10 mouse cellular contexts compared by ENCODE assay signal in genomic region chr9:4536514-4537150, GRCm38 (mm10).
DNase-seq lines count a peak whose midpoint lies in the region; ATAC-seq and TF ChIP-seq lines count a peak whose summit lies in the region.
"Had no signal": no experiment of that assay in that cellular context is flagged by ENCODE, and none has a peak within 500 bp of the region (broad histone marks: within the 10 kb centered on the region; RNA-seq: fewer than 3 reads in every experiment).

No protein-coding gene starts in this region.

- H3K4me1 ChIP-seq in intestine, postnatal 0 days (replicated peaks; ENCODE audit: control insufficient read depth, insufficient read depth, low read length): no peaks in the 10 kb centered on the region
- H3K4me1 ChIP-seq in intestine, embryonic 15.5 days (replicated peaks): no peaks in the 10 kb centered on the region
- H3K4me1 ChIP-seq in MEL (ENCODE audit: control insufficient read depth in 1 of 2, insufficient read depth in 2 of 2, low read length in 2 of 2): no peaks in the 10 kb centered on the region
- H3K4me1 ChIP-seq: limb, embryonic 13.5 days had no signal

- no peak overlapping the region for H3K4me2 ChIP-seq in intestine, postnatal 0 days (replicated peaks; ENCODE audit: low read depth)
- no peak overlapping the region for H3K4me2 ChIP-seq in intestine, embryonic 15.5 days (replicated peaks)
- H3K4me2 ChIP-seq: limb, embryonic 13.5 days had no signal

- TF ChIP-seq EP300 in MEL (IDR thresholded peaks at IDR 0.05; ENCODE audit: low read depth in 1 of 2, low read length in 2 of 2): no peak

- peak; percentile 74 for DNase-seq in MEL (ENCODE audit: low read depth, low spot score)
- peak; percentile 60 for DNase-seq in embryo, embryonic 11 days
- peak; percentile 37 for DNase-seq in mesoderm, embryonic 11.5 days (ENCODE audit: low read depth, low spot score)
- DNase-seq in right cerebral cortex, adult 18-20 months: no peak
- no peak for DNase-seq in spleen, adult 18-20 months
- no peak for DNase-seq in right cerebral cortex, postnatal 36 days (ENCODE audit: low spot score in 2 of 2)

- H3K36me3 ChIP-seq in intestine, postnatal 0 days (ENCODE audit: control insufficient read depth, insufficient read depth): no peaks in the 10 kb centered on the region
- no peaks in the 10 kb centered on the region for H3K36me3 ChIP-seq in intestine, embryonic 15.5 days
- no peaks in the 10 kb centered on the region for H3K36me3 ChIP-seq in MEL (ENCODE audit: control insufficient read depth in 1 of 2, insufficient read depth in 2 of 2, low read length in 2 of 2)
- H3K36me3 ChIP-seq: limb, embryonic 13.5 days had no signal

- no peaks in the 10 kb centered on the region for H3K79me2 ChIP-seq in MEL (ENCODE audit: control insufficient read depth, insufficient read depth, low read length, poor library complexity)

- no peak for ATAC-seq in intestine, postnatal 0 days
- ATAC-seq in intestine, embryonic 15.5 days: no peak
- ATAC-seq: activated CD4-positive, CD25-positive, alpha-beta regulatory T cell, adult 4 months had no signal

- WGBS in intestine, postnatal 0 days: 87% methylated on average over 6 of the region's 6 CpGs
- WGBS in intestine, embryonic 15.5 days: 90% methylated on average over 6 of the region's 6 CpGs

- no peak overlapping the region for H3K9ac ChIP-seq in intestine, postnatal 0 days (ENCODE audit: low read depth, low read length)
- H3K9ac ChIP-seq in intestine, embryonic 15.5 days: no peak overlapping the region
- H3K9ac ChIP-seq in MEL (ENCODE audit: control insufficient read depth, low read depth, low read length, poor library complexity, severe bottlenecking): no peak overlapping the region
- H3K9ac ChIP-seq: limb, embryonic 13.5 days had no signal

- no peak overlapping the region for H3K4me3 ChIP-seq in intestine, postnatal 0 days (ENCODE audit: low read depth, low read length)
- H3K4me3 ChIP-seq in intestine, embryonic 15.5 days (replicated peaks): no peak overlapping the region
- H3K4me3 ChIP-seq in MEL (ENCODE audit: control insufficient read depth in 1 of 2, insufficient read depth in 1 of 2, low read depth in 2 of 2, low read length in 2 of 2): no peak overlapping the region
- H3K4me3 ChIP-seq: limb, embryonic 13.5 days had no signal

- no peaks in the 10 kb centered on the region for H3K27me3 ChIP-seq in intestine, postnatal 0 days (replicated peaks; ENCODE audit: control insufficient read depth, insufficient read depth, low read length)
- no peaks in the 10 kb centered on the region for H3K27me3 ChIP-seq in intestine, embryonic 15.5 days (replicated peaks)
- H3K27me3 ChIP-seq in MEL (ENCODE audit: control insufficient read depth in 1 of 2, insufficient read depth in 2 of 2, low read length in 2 of 2): no peaks in the 10 kb centered on the region
- H3K27me3 ChIP-seq: limb, embryonic 13.5 days had no signal

- peak; percentile 87 for TF ChIP-seq RAD21 in MEL (IDR thresholded peaks at IDR 0.05; ENCODE audit: low read depth, low read length)

- peak; percentile 67 for TF ChIP-seq CTCF in intestine, postnatal 0 days (IDR thresholded peaks at IDR 0.05; ENCODE audit: low read depth)
- peak in 2 of 3 experiments; percentile 12 to 71; a peak in 3 of 6 replicates for TF ChIP-seq CTCF in MEL (IDR thresholded peaks at IDR 0.05 in 2 of 3, conservative IDR thresholded peaks at IDR 0.05 in 1 of 3; ENCODE audit: control insufficient read depth in 1 of 3, insufficient read depth in 1 of 3, low read depth in 2 of 3, low read length in 3 of 3, poor library complexity in 1 of 3, severe bottlenecking in 1 of 3)

- no peaks in the 10 kb centered on the region for H3K9me3 ChIP-seq in intestine, postnatal 0 days (ENCODE audit: control insufficient read depth)
- no peaks in the 10 kb centered on the region for H3K9me3 ChIP-seq in intestine, embryonic 15.5 days
- H3K9me3 ChIP-seq in MEL (replicated peaks; ENCODE audit: insufficient read depth, low read length): no peaks in the 10 kb centered on the region
- H3K9me3 ChIP-seq: limb, embryonic 13.5 days had no signal

- H3K27ac ChIP-seq in intestine, postnatal 0 days (ENCODE audit: low read depth, low read length): no peak overlapping the region
- H3K27ac ChIP-seq in intestine, embryonic 15.5 days: no peak overlapping the region
- no peak overlapping the region for H3K27ac ChIP-seq in MEL (ENCODE audit: control insufficient read depth, low read depth, low read length)
- H3K27ac ChIP-seq: limb, embryonic 13.5 days had no signal

- TF ChIP-seq POLR2A in MEL (IDR thresholded peaks at IDR 0.05; ENCODE audit: control insufficient read depth in 1 of 2, insufficient read depth in 1 of 2, low read depth in 1 of 2, low read length in 2 of 2, poor library complexity in 1 of 2): no peak

TF ChIP-seq in MEL, 35 proteins besides CTCF, POLR2A, EP300 and RAD21:
- TF ChIP-seq MXI1 (IDR thresholded peaks at IDR 0.05; ENCODE audit: low read depth, low read length): no peak
- no peak for TF ChIP-seq CHD1 (IDR thresholded peaks at IDR 0.05; ENCODE audit: low read depth, low read length)
- TF ChIP-seq ZC3H11A (IDR thresholded peaks at IDR 0.05; ENCODE audit: low read depth, low read length): peak; percentile 82
- peak; percentile 83 for TF ChIP-seq SMC3 (IDR thresholded peaks at IDR 0.05; ENCODE audit: low read depth, low read length)
TF ChIP-seq in MEL: peak in this region for 2.

Comparison
In these comparisons a context has a peak if more than half of its experiments do, and no peak if none do; other contexts are left out.
1. DNase-seq: peak in MEL (single experiment), embryo, embryonic 11 days (single experiment) and mesoderm, embryonic 11.5 days (single experiment); none in right cerebral cortex, adult 18-20 months (single experiment), spleen, adult 18-20 months (0 of 2) and right cerebral cortex, postnatal 36 days (0 of 2).